Mouse (Mus musculus): ENCODE measurements around the gene Slc16a8. TPM values are rescaled to one million over a fixed set of nuclear protein-coding genes. Genes with fewer than 3 reads are reported as not detected.
A peak's percentile ranks its signal among the peaks of the same experiment; 100 is the strongest.

Gene Slc16a8
- total and polyA plus RNA-seq, 2 experiments from 2014 or later, result 0.67 to 1.8 TPM

- Histone ChIP-seq H3K9ac (replicated peaks; ENCODE audit: low read depth, low read length) (no peak overlapping the region), H3K27ac (ENCODE audit: low read depth) (no peak overlapping the region), H3K4me3 (ENCODE audit: low read depth, low read length) (no peak overlapping the region), H3K4me2 (ENCODE audit: low read depth, low read length) (no peak overlapping the region), H3K36me3 (replicated peaks; ENCODE audit: control insufficient read depth, insufficient read depth, low read length) (no peaks in the 10 kb centered on the region; the same call in 1 of the 2 replicates), H3K9me3 (replicated peaks; ENCODE audit: control insufficient read depth, low read length) (no peaks in the 10 kb centered on the region), H3K4me1 (ENCODE audit: control insufficient read depth, insufficient read depth) (no peaks in the 10 kb centered on the region; the same call in 1 of the 2 replicates), H3K27me3 (ENCODE audit: control insufficient read depth, insufficient read depth, low read length) (no peaks in the 10 kb centered on the region)
- TF ChIP-seq CTCF (IDR thresholded peaks at IDR 0.05; ENCODE audit: low read depth) (no peak), EP300 (IDR thresholded peaks at IDR 0.05; ENCODE audit: low read depth) (no peak)
- ATAC-seq (ENCODE audit: insufficient read depth, low read depth) (no peak), DNase-seq (ENCODE audit: low spot score) (no peak)
- 65% methylated on average over 5 of the region's 5 CpGs for WGBS
Observed at GRCm38 (mm10) chr15:79282434-79282833, 27.9 kb upstream of the Slc16a8 start.

- Histone ChIP-seq H3K4me3 (ENCODE audit: low read depth, low read length) (no peak overlapping the region), H3K4me2 (ENCODE audit: low read depth, low read length) (no peak overlapping the region), H3K9me3 (replicated peaks; ENCODE audit: control insufficient read depth, low read length) (no peaks in the 10 kb centered on the region), H3K27me3 (ENCODE audit: control insufficient read depth, insufficient read depth, low read length) (no peaks in the 10 kb centered on the region), H3K9ac (replicated peaks; ENCODE audit: low read depth, low read length) (no peak overlapping the region), H3K36me3 (replicated peaks; ENCODE audit: control insufficient read depth, insufficient read depth, low read length) (no peaks in the 10 kb centered on the region; the same call in 1 of the 2 replicates), H3K4me1 (ENCODE audit: control insufficient read depth, insufficient read depth) (no peaks in the 10 kb centered on the region; the same call in 1 of the 2 replicates), H3K27ac (ENCODE audit: low read depth) (no peak overlapping the region)
- WGBS, result 71% methylated on average over 1 of the region's 1 CpGs
- ATAC-seq (ENCODE audit: insufficient read depth, low read depth) (no peak), DNase-seq (ENCODE audit: low spot score) (no peak)
- no peak for TF ChIP-seq CTCF (IDR thresholded peaks at IDR 0.05; ENCODE audit: low read depth)
- no peak for TF ChIP-seq EP300 (IDR thresholded peaks at IDR 0.05; ENCODE audit: low read depth)
Observed at GRCm38 (mm10) chr15:79281389-79281788, 26.8 kb upstream of the Slc16a8 start.

GRCm38 (mm10) chr15:79280850-79281249 is 26.3 kb upstream of the Slc16a8 start:
- Histone ChIP-seq H3K36me3 (replicated peaks; ENCODE audit: control insufficient read depth, insufficient read depth, low read length) (no peaks in the 10 kb centered on the region), H3K4me2 (ENCODE audit: low read depth, low read length) (no peak overlapping the region), H3K9ac (replicated peaks; ENCODE audit: low read depth, low read length) (no peak overlapping the region), H3K4me3 (ENCODE audit: low read depth, low read length) (no peak overlapping the region), H3K27ac (ENCODE audit: low read depth) (no peak overlapping the region), H3K9me3 (replicated peaks; ENCODE audit: control insufficient read depth, low read length) (no peaks in the 10 kb centered on the region), H3K27me3 (ENCODE audit: control insufficient read depth, insufficient read depth, low read length) (no peaks in the 10 kb centered on the region), H3K4me1 (ENCODE audit: control insufficient read depth, insufficient read depth) (no peaks in the 10 kb centered on the region; the same call in 1 of the 2 replicates)
- WGBS, result 42% methylated on average over 5 of the region's 5 CpGs
- peak; percentile 34 for TF ChIP-seq CTCF (IDR thresholded peaks at IDR 0.05; ENCODE audit: low read depth)
- no peak for TF ChIP-seq EP300 (IDR thresholded peaks at IDR 0.05; ENCODE audit: low read depth)
- DNase-seq (ENCODE audit: low spot score) (peak; percentile 8), ATAC-seq (ENCODE audit: insufficient read depth, low read depth) (peak; percentile 59; the same call in 1 of the 2 replicates)

- no peak for DNase-seq (ENCODE audit: low spot score)
- no peaks in the 10 kb centered on the region; the same call in 1 of the 2 replicates for H3K4me1 ChIP-seq (ENCODE audit: control insufficient read depth, insufficient read depth)
- WGBS, result 32% methylated on average over 6 of the region's 6 CpGs
Observed at GRCm38 (mm10) chr15:79280209-79280608, 25.6 kb upstream of the Slc16a8 start.

GRCm38 (mm10) chr15:79277728-79278127 is 23.2 kb upstream of the Slc16a8 start:
- H3K27me3 ChIP-seq (ENCODE audit: control insufficient read depth, insufficient read depth, low read length), result no peaks in the 10 kb centered on the region
- H3K4me2 ChIP-seq (ENCODE audit: low read depth, low read length), result no peak overlapping the region
- DNase-seq (ENCODE audit: low spot score), result no peak
- WGBS, result 60% methylated on average over 10 of the region's 10 CpGs
- H3K9me3 ChIP-seq (replicated peaks; ENCODE audit: control insufficient read depth, low read length), result no peaks in the 10 kb centered on the region
- ATAC-seq (ENCODE audit: insufficient read depth, low read depth), result no peak
- no peak overlapping the region for H3K4me3 ChIP-seq (ENCODE audit: low read depth, low read length)
- H3K9ac ChIP-seq (replicated peaks; ENCODE audit: low read depth, low read length), result no peak overlapping the region
- no peak overlapping the region for H3K27ac ChIP-seq (ENCODE audit: low read depth)
- no peaks in the 10 kb centered on the region; the same call in 1 of the 2 replicates for H3K4me1 ChIP-seq (ENCODE audit: control insufficient read depth, insufficient read depth)
- no peaks in the 10 kb centered on the region for H3K36me3 ChIP-seq (replicated peaks; ENCODE audit: control insufficient read depth, insufficient read depth, low read length)
- no peak for TF ChIP-seq CTCF (IDR thresholded peaks at IDR 0.05; ENCODE audit: low read depth)
- no peak for TF ChIP-seq EP300 (IDR thresholded peaks at IDR 0.05; ENCODE audit: low read depth)

More at GRCm38 (mm10) chr15:79280209-79280608, 25.6 kb upstream of the Slc16a8 start:
- H3K4me3 ChIP-seq (ENCODE audit: low read depth, low read length), result no peak overlapping the region
- no peaks in the 10 kb centered on the region for H3K36me3 ChIP-seq (replicated peaks; ENCODE audit: control insufficient read depth, insufficient read depth, low read length)
- no peak for ATAC-seq (ENCODE audit: insufficient read depth, low read depth)
- no peaks in the 10 kb centered on the region for H3K27me3 ChIP-seq (ENCODE audit: control insufficient read depth, insufficient read depth, low read length)
- H3K4me2 ChIP-seq (ENCODE audit: low read depth, low read length), result no peak overlapping the region
- H3K9ac ChIP-seq (replicated peaks; ENCODE audit: low read depth, low read length), result no peak overlapping the region
- peak; percentile 50 for TF ChIP-seq CTCF (IDR thresholded peaks at IDR 0.05; ENCODE audit: low read depth)
- TF ChIP-seq EP300 (IDR thresholded peaks at IDR 0.05; ENCODE audit: low read depth), result no peak
- no peaks in the 10 kb centered on the region for H3K9me3 ChIP-seq (replicated peaks; ENCODE audit: control insufficient read depth, low read length)
- no peak overlapping the region for H3K27ac ChIP-seq (ENCODE audit: low read depth)

- H3K36me3 ChIP-seq (replicated peaks; ENCODE audit: control insufficient read depth, insufficient read depth, low read length), result no peaks in the 10 kb centered on the region
- no peak overlapping the region for H3K27ac ChIP-seq (ENCODE audit: low read depth)
- no peak for DNase-seq (ENCODE audit: low spot score)
- H3K4me3 ChIP-seq (ENCODE audit: low read depth, low read length), result no peak overlapping the region
- TF ChIP-seq CTCF (IDR thresholded peaks at IDR 0.05; ENCODE audit: low read depth) (no peak), EP300 (IDR thresholded peaks at IDR 0.05; ENCODE audit: low read depth) (no peak)
- ATAC-seq (ENCODE audit: insufficient read depth, low read depth), result no peak
- H3K9me3 ChIP-seq (replicated peaks; ENCODE audit: control insufficient read depth, low read length), result no peaks in the 10 kb centered on the region
- no peaks in the 10 kb centered on the region for H3K27me3 ChIP-seq (ENCODE audit: control insufficient read depth, insufficient read depth, low read length)
- H3K4me1 ChIP-seq (ENCODE audit: control insufficient read depth, insufficient read depth), result peaks cover 7% of the 10 kb centered on the region; the same call in 1 of the 2 replicates
- no peak overlapping the region for H3K9ac ChIP-seq (replicated peaks; ENCODE audit: low read depth, low read length)
- 56% methylated on average over 10 of the region's 10 CpGs for WGBS
- H3K4me2 ChIP-seq (ENCODE audit: low read depth, low read length), result no peak overlapping the region
Observed at GRCm38 (mm10) chr15:79273020-79273419, 18.5 kb upstream of the Slc16a8 start.

Data from heart, postnatal 0 days (tissue).